Mouse (Mus musculus) small intestine, adult 2 months (tissue): ENCODE measurements around the gene Scrn3. TPM values are rescaled to one million over a fixed set of nuclear protein-coding genes. Genes with fewer than 3 reads are reported as not detected.

Experiments used
- H3K27ac ChIP-seq: fragments of 200-500 bp; 2 replicates; pipeline ENCODE4 v1.5.1; 2012; ENCODE audit warnings: low read depth, low read length, control low read depth, inconsistent platforms; ENCODE audit not compliant: insufficient read depth
- H3K27me3 ChIP-seq: fragments of 200-500 bp; 2 replicates; pipeline ENCODE4 v1.6.1; 2012; ENCODE audit warnings: mild to moderate bottlenecking, moderate library complexity, low read length, inconsistent platforms; ENCODE audit not compliant: control insufficient read depth, insufficient read depth
- H3K36me3 ChIP-seq: fragments of 200-500 bp; 2 replicates; pipeline ENCODE4 v1.6.1; 2012; ENCODE audit warnings: mild to moderate bottlenecking, low read length, control low read depth, inconsistent platforms; ENCODE audit not compliant: control insufficient read depth, insufficient read depth
- H3K4me1 ChIP-seq: fragments of 200-500 bp; 2 replicates; pipeline ENCODE4 v1.6.1; 2012; ENCODE audit warnings: low read length, inconsistent platforms, mixed read lengths; ENCODE audit not compliant: control insufficient read depth, insufficient read depth, insufficient read length
- H3K4me3 ChIP-seq: fragments of 200-500 bp; 2 replicates; pipeline ENCODE4 v1.5.1; 2012; ENCODE audit warnings: low read depth, mild to moderate bottlenecking, control low read depth, inconsistent platforms, low read length, moderate library complexity
- CTCF ChIP-seq: fragments of 200-500 bp; IDR thresholded peaks from 2 replicates; pipeline ENCODE4 v1.5.1; 2012; ENCODE audit warnings: low read depth, mild to moderate bottlenecking, control low read depth, inconsistent platforms, low read length, moderate library complexity, mixed read lengths; ENCODE audit not compliant: insufficient replicate concordance, insufficient read length; ENCODE audit errors: extremely low read depth
- POLR2A ChIP-seq: fragments of 200-500 bp; IDR thresholded peaks from 2 replicates; pipeline ENCODE4 v1.6.1; 2012; ENCODE audit warnings: low read depth, mild to moderate bottlenecking, control low read depth, inconsistent platforms, low read length, moderate library complexity
- WGBS: fragments of 180-500 bp; shearing (Covaris S2); methylation state at CpG from one replicate; pipeline ENCODE4 v1.1.7; 2018; 5-methylcytosine and 5-hydroxymethylcytosine counted together
- polyA plus RNA-seq: library from polyadenylated mRNA; depleted of rRNA; stranded (reverse); fragments of >200 nt; gene quantifications from 2 replicates; pipeline ENCODE4 v1.2.3, GENCODE M21; 2012; rRNA removed

Gene Scrn3
- polyA plus RNA-seq, 1 experiment = 1.6 TPM

GRCm38 (mm10) chr2:73385172-73385571 is 72.8 kb downstream of the Scrn3 start:
- Histone ChIP-seq H3K27ac (0 out of 2 replicates have a peak overlapping the region, but pooled peaks have one; percentile 55), H3K36me3 (peaks cover 8% of the 10 kb centered on the region), H3K27me3 (no peaks in the 10 kb centered on the region), H3K4me1 (peaks cover 8% of the 10 kb centered on the region), H3K4me3 (no peak overlapping the region)
- WGBS = 53% methylated on average over 4 of the region's 4 CpGs
- TF ChIP-seq POLR2A (no peak), CTCF (no peak)

- peaks cover 5% of the 10 kb centered on the region for H3K4me1 ChIP-seq
- peak overlapping the region; percentile 55 for H3K27ac ChIP-seq
- TF ChIP-seq POLR2A = no peak; the same call in 1 of the 2 replicates
- no peak for TF ChIP-seq CTCF
- peaks cover 6% of the 10 kb centered on the region for H3K36me3 ChIP-seq
- peak overlapping the region; percentile 92 for H3K4me3 ChIP-seq
- under 1% methylated on average over 29 of the region's 29 CpGs for WGBS
- H3K27me3 ChIP-seq = no peaks in the 10 kb centered on the region
These were observed 73.4 kb downstream of the Scrn3 start for GRCm38 (mm10) chr2:73385641-73386355.

GRCm38 (mm10) chr2:73386356-73387046 is 74.1 kb downstream of the Scrn3 start, which contains the start of gene Gpr155:
Gpr155 (minus strand) TSS chr2:73386572.
- TF ChIP-seq POLR2A (peak; percentile 80; the same call in 1 of the 2 replicates), CTCF (no peak)
- WGBS = 1% methylated on average over 42 of the region's 44 CpGs
- peaks cover 4% of the 10 kb centered on the region for H3K36me3 ChIP-seq

More at GRCm38 (mm10) chr2:73386356-73387046, 74.1 kb downstream of the Scrn3 start, which contains the start of gene Gpr155:
- Histone ChIP-seq H3K4me3 (peak within 1 kb of the TSS; percentile 92), H3K4me1 (peaks cover 5% of the 10 kb centered on the region), H3K27ac (peak within 1 kb of the TSS; percentile 73), H3K27me3 (no peaks in the 10 kb centered on the region)

Other genes with a start within 250 kb of the Scrn3 start
- 1.4 and 1.5 TPM in 2 replicates for gene Ola1, start 93.7 kb upstream of the Scrn3 start, polyA plus RNA-seq
- gene Sp9, start 40.7 kb upstream of the Scrn3 start, polyA plus RNA-seq = 0.03 TPM in 1 of 2 replicates, not detected in the other
- gene Cir1, start 100 bp downstream of the Scrn3 start, polyA plus RNA-seq = 0.28 and 0.70 TPM in 2 replicates
- 6.3 and 9.9 TPM in 2 replicates for gene Gpr155, start 74.0 kb downstream of the Scrn3 start, polyA plus RNA-seq
- gene Wipf1, start 217.1 kb downstream of the Scrn3 start, polyA plus RNA-seq = 8.5 and 18.9 TPM in 2 replicates